Mouse (Mus musculus): ENCODE measurements around the gene Dcbld1. TPM values are rescaled to one million over a fixed set of nuclear protein-coding genes. Genes with fewer than 3 reads are reported as not detected.

Gene Dcbld1
- polyA plus RNA-seq (2015; fragmentation: Illumina TruSeq; extraction: RNeasy Lipid Tissue Mini Kit (QIAGEN cat#74804); ENCODE audit: insufficient read depth, low read depth, low replicate concordance), result 4.7 TPM

DNA sequence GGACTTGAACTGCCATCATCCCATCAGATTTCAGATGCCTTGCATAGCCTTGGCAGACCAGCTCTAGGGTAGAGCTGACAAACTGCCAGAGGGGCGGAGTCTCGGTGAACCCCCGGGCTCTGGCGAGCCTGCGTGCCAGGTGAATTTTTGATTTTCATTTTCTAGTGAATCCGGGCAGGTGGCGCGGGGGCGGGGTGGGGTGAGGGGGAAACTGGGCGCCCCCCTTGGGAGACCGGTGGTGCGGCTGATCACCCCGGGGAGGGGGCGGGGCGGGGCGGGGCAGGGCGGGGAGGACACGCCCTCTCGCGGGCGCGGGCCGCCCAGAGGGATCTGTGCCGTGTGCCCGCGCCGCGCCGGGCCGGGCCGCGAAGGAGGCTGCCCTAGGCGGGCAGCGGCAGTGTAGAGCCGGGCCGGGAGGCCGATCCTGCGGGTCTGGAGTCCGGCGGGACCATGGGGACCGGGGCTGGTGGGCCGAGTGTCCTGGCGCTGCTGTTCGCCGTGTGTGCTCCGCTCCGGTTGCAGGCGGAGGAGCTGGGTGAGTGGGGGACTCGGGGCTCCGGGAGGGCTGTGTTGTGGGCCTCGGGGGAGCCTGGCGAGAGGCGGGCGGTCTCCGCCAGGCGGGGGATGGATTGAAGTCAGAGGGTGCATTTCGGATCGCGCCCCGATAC, at the start of gene Dcbld1:
TSS of gene Dcbld1 (plus strand) at position 319 of the 668 bp plus-strand sequence.

GRCm38 (mm10) chr10:52194957-52195852, 38.2 kb upstream of the Dcbld1 start, which contains the start of gene Ros1:
TSS of gene Ros1 (minus strand) at chr10:52195244.

GRCm38 (mm10) chr10:52358467-52358866, 125.0 kb downstream of the Dcbld1 start, which contains the start of gene Gm26741:
TSS of gene Gm26741 (plus strand) at chr10:52358767.

Other genes starting within 250 kb of the Dcbld1 start
- gene Vgll2, start 211.1 kb upstream of the Dcbld1 start, polyA plus RNA-seq (2015; fragmentation: Illumina TruSeq; extraction: RNeasy Lipid Tissue Mini Kit (QIAGEN cat#74804); ENCODE audit: insufficient read depth, low read depth, low replicate concordance), result not detected
- gene Ros1, start 38.4 kb upstream of the Dcbld1 start, polyA plus RNA-seq (2015; fragmentation: Illumina TruSeq; extraction: RNeasy Lipid Tissue Mini Kit (QIAGEN cat#74804); ENCODE audit: insufficient read depth, low read depth, low replicate concordance), result not detected
- gene Gm26741, start 125.1 kb downstream of the Dcbld1 start, polyA plus RNA-seq (2015; fragmentation: Illumina TruSeq; extraction: RNeasy Lipid Tissue Mini Kit (QIAGEN cat#74804); ENCODE audit: insufficient read depth, low read depth, low replicate concordance), result not detected
- 4.7 TPM for gene Gopc, start 148.5 kb downstream of the Dcbld1 start, polyA plus RNA-seq (2015; fragmentation: Illumina TruSeq; extraction: RNeasy Lipid Tissue Mini Kit (QIAGEN cat#74804); ENCODE audit: insufficient read depth, low read depth, low replicate concordance)
- not detected for gene Nepn, start 155.4 kb downstream of the Dcbld1 start, polyA plus RNA-seq (2015; fragmentation: Illumina TruSeq; extraction: RNeasy Lipid Tissue Mini Kit (QIAGEN cat#74804); ENCODE audit: insufficient read depth, low read depth, low replicate concordance)
- gene Nus1, start 183.9 kb downstream of the Dcbld1 start, polyA plus RNA-seq (2015; fragmentation: Illumina TruSeq; extraction: RNeasy Lipid Tissue Mini Kit (QIAGEN cat#74804); ENCODE audit: insufficient read depth, low read depth, low replicate concordance), result 8.9 TPM

Measured in pancreas, adult 10 weeks (tissue).